Mouse (Mus musculus) embryonic stem cell, embryonic (primary cell): Measurements from ENCODE around the gene Hspe1.

ENCODE experiments used
- CTCF ChIA-PET, 4 experiments: fragments of 300-600 bp in 2 of 4; fragments of 350-600 bp in 2 of 4; sonication (Branson Sonifier 250); formaldehyde crosslinking; loops; one replicate each; lab custom pipeline; 2022; ENCODE audit warnings: inconsistent platforms in 2 of 4; lab: Charles Lee
- POLR2A ChIA-PET, 4 experiments: fragments of 300-600 bp in 2 of 4; fragments of 350-600 bp in 2 of 4; sonication (Branson Sonifier 250); formaldehyde crosslinking; loops; one replicate each; lab custom pipeline; 2022; ENCODE audit warnings: antibody characterized with exemption in 4 of 4, inconsistent platforms in 1 of 4; lab: Charles Lee

Hspe1 gene

DNA sequence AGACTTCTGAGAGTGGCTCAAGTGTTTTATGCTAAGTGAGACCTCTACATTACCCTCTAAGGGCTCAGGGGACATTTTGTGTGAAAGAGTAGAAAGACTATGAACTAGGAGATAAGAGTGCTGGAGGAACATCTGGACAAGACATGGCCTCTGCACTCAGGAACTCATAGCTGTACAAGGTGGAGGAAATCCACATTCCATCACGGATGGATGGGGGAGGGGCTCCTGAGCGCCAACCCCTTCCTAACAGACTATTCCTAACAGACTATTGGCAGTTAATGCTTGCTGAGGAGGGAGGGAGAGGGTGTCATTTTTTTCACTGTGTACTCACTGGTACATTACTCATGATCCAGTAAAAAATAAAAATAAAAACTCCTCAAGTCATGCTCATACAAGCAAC, 13.2 kb upstream of the Hspe1 start:
- POLR2A ChIA-PET, result interaction anchor here in 2 of 4 experiments (0.6 kb wide), 2 partner anchors 11 to 13 kb away, joined by 3 to 4 read pairs; partner anchors contain the start of genes Hspd1 (in 1 of the 2) and Hspe1 (in 1 of the 2)

DNA sequence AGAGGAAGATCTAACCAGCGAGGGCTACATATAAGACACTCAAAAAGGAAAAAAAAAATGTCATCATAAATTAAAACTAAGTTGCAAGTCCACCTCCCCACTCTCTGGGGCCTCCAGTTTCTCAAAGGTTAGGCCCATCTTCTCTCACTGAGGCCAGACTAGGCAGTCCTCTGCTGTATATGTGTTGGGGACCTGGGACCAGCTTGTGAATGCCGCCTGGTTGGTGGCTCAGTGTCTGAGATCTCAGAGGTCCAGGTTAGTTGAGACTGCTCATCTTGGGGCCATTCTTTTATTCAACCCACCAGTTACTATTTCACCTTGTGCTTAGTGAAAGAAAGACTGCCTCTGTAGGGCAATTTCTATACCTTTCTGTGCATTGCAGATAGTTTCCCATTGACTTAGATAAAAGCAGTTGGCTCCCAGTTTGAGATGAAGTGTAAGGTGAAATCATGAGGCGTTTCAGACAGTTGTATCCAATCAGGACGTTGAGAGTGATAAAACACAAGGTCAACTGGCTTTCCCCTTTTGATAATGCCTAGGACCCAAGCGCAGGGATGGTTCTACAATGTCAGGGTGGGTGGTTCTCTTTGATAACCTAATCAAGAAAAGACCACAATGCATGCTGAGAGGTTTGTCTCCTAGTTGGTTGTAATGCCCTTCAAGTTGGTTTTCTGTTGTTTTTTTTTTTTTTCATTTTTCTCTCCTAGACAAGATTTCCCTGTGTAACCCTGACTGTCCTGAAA, 12.1 kb upstream of the Hspe1 start:
- CTCF ChIA-PET, result no interaction called here
- POLR2A ChIA-PET, result interaction anchor here (0.5 to 2.7 kb wide), 21 partner anchors 9 to 1980 kb away, joined by 3 to 38 read pairs (median 5); partner anchors contain the start of genes Hspd1 (in 3 of the 4), Hspe1 (in 3 of the 4) and Mob4 (in 1 of the 4)

More for the DNA sequence above, 13.2 kb upstream of the Hspe1 start:
- CTCF ChIA-PET, result no interaction called here

DNA sequence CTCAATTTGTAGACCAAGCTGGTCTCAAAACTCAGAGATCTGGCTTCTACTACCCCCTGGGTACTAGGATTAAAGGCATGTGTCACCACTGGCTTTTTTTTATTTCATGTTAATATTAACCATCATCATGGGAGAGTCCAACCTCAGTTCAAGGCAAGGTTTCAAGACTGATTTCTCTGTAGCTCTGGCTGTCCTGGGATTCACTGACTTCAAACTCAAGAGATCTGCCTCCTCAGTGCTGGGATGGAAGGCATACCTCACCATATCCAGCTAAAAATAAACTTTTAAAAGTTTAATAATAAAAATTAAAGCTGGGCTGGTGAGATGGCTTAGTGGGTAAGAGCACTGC, 11.6 kb upstream of the Hspe1 start:
- CTCF ChIA-PET, result no interaction called here
- POLR2A ChIA-PET, result interaction anchor here (0.5 to 2.7 kb wide), 25 partner anchors 9 to 1980 kb away, joined by 3 to 38 read pairs (median 4); partner anchors contain the start of genes Hspd1 (in 3 of the 4), Hspe1 (in 3 of the 4) and Mob4 (in 1 of the 4)

DNA sequence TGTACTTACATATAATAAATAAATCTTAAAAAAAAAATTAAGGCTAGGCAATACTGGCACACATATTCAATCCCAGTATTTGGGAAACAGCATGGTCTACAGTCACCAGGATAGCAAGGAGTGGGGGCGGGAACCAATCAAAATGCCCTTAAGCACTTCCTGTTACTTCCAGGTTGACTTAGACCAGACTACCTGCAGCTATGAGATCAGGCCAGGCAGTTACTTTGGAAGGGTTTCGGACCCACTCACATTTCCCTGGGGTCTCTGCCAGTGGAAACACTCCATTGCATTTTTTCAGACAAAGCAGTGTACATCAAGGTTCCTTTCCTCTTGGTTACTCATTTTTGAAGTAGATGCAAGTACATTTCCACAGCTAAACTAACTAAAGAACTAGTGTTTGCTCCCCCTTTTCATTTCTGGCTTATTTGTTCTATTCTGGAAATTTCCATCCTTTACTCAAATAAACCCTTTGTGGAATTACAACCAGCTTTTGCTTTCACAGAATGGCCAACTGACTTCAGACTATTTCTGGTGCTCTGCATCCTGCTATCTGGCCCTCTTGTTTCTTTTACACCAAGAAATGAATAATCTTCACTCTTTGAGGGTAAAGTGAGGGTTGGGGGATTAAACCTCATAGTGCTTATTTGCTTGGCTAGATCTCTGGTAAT, 10.9 kb upstream of the Hspe1 start:
- ChIA-PET CTCF (no interaction called here), POLR2A (interaction anchor here (0.6 to 2.7 kb wide), 26 partner anchors 8 to 1979 kb away, joined by 3 to 38 read pairs (median 4); partner anchors contain the start of genes Hspd1 (in 3 of the 4), Hspe1 (in 3 of the 4), Coq10b (in 1 of the 4) and Mob4 (in 1 of the 4))

DNA sequence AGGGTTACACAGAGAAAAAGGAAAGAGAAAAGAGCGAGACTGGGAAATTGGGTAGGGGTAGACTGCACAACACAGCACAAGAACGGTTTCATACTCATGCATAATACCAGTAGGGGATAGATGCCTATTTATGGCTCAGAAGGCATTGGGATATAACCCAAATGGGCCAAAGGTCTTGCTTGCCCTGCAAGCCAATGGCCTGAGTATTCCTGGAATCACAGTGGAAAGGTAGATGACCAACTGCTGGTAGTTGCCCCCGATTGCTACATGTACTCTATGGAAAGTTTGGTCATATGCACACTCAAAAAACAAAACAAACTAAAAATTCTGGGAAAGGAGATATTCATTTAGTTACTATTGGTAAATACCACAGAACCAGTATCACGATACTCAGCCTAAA, 8.3 kb upstream of the Hspe1 start:
- ChIA-PET CTCF (no interaction called here), POLR2A (interaction anchor here in 3 of 4 experiments (0.7 to 2.0 kb wide), 8 partner anchors 8 to 112 kb away, joined by 3 to 10 read pairs (median 4); partner anchors contain the start of genes Hspd1 (in 2 of the 3), Hspe1 (in 2 of the 3) and Mob4 (in 1 of the 3))

DNA sequence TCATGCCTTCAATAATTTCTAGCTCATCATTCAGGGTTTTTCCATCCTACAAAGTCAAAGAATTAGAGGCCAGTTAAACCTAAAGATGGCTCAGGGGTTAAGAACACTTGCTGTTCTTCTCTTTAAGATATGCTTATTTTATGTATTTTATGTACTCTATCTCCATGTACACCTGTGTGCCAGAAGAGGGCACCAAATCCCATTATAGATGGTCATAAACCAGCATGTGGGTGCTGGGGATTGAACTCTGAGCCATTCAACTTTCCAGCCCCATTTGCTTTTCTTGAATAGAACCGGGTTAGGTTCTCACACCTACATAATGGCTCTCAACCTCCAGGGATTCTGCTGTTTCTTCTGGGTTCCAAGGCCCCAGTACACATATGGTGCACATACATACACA, 5.8 kb upstream of the Hspe1 start:
- POLR2A ChIA-PET, result interaction anchor here (0.6 to 2.3 kb wide), 18 partner anchors 9 to 78 kb away, joined by 3 to 8 read pairs (median 4); partner anchors contain the start of gene Mob4 (in 3 of the 4)
- CTCF ChIA-PET, result interaction anchor here in 2 of 4 experiments (0.6 to 1.0 kb wide), 2 partner anchors 34 to 54 kb away, joined by 4 to 5 read pairs; no protein-coding TSS in a partner anchor

DNA sequence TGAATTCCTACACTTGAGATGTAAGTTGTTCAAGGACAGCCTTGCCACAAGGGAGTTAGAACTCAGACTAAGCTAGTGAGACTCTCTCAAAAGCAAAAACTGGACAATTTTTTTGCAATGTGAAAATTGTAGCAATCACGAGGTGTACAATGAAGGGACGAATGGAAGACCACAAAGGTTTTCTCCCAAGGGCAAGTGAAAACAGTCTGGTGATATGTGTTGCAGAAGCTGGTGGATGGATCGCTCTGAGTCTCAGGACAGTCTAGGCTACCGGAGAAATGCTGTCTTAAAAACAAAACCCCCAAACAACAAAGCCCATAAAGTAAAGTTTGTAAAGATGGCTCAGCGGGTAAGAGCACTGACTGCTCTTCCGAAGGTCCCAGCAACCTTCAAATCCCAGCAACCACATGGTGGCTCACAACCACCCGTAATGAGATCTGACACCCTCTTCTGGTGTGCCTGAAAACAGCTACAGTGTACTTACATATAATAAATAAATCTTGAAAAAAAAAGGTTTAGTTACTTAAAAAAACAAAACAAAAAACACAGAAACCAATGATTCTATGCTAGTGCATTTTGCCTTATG, 2.1 kb upstream of the Hspe1 start:
- ChIA-PET CTCF (interaction anchor here in 1 of 4 experiments (1.1 kb wide), 1 partner anchor 50 kb away, joined by 3 read pairs; no protein-coding TSS in a partner anchor), POLR2A (interaction anchor here (0.7 to 5.2 kb wide), 59 partner anchors 8 to 154 kb away, joined by 3 to 72 read pairs (median 5); partner anchors contain the start of genes Coq10b (in 2 of the 4) and Mob4 (in 2 of the 4))

DNA sequence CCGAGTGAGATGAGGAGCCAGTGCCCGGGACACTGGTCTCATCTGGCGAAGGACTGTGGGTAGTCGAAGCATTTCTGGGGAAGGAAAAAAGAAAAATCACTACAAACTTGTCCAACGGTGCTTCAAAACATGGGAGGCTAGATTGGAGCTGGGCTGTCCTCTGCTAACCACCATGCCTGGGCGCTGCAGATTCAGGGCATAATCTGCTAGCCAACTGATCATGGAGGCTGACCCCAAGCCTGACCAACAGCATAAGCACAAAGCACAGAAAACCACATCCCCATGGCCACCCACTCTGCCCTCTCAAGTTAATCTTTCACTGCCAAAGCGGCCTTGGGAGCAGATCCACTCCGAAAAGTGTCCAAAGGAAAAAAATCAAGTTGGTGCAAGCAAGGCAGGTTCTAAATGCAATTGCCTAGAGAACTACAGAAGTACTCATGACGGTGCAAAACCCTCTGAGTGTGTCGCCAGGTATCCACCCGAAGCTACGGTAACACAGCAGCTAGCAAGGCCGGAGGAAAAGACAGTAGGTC, 998 bp upstream of the Hspe1 start:
- POLR2A ChIA-PET, result interaction anchor here (0.6 to 5.2 kb wide), 65 partner anchors 8 to 500 kb away, joined by 3 to 72 read pairs (median 5); partner anchors contain the start of genes Mob4 (in 3 of the 4) and Coq10b (in 2 of the 4)
- CTCF ChIA-PET, result no interaction called here

DNA sequence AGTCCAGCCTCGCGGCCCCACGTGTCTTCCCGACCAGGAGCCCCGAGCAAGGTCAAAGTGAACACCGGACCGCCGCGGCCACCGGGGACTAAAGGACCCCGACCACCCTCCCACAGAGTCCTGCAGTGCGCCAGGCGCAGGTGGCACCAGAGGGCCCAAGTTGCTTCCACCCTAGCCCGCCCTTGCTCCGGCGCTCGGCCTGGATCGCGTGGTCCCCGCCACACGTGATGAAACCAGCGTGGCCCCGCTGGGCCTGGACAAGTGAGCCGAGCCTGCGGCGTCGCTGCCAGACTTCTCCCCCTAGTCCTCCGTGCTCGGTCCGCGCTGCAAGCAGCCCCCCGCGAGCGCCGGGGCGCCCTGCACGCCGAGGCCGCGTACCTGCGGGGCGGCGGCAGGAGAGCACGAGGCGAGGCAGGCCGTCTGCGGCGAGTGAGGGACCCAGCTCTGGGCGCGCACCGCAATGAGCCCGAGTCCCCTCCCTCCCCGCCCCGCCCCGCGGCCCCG, 479 bp upstream of the Hspe1 start:
- CTCF ChIA-PET, result no interaction called here
- POLR2A ChIA-PET, result interaction anchor here (0.6 to 5.2 kb wide), 70 partner anchors 8 to 1791 kb away, joined by 3 to 72 read pairs (median 5); partner anchors contain the start of genes Mob4 (in 3 of the 4), Coq10b (in 2 of the 4), Gm28778 (in 1 of the 4) and Mars2 (in 1 of the 4)

DNA sequence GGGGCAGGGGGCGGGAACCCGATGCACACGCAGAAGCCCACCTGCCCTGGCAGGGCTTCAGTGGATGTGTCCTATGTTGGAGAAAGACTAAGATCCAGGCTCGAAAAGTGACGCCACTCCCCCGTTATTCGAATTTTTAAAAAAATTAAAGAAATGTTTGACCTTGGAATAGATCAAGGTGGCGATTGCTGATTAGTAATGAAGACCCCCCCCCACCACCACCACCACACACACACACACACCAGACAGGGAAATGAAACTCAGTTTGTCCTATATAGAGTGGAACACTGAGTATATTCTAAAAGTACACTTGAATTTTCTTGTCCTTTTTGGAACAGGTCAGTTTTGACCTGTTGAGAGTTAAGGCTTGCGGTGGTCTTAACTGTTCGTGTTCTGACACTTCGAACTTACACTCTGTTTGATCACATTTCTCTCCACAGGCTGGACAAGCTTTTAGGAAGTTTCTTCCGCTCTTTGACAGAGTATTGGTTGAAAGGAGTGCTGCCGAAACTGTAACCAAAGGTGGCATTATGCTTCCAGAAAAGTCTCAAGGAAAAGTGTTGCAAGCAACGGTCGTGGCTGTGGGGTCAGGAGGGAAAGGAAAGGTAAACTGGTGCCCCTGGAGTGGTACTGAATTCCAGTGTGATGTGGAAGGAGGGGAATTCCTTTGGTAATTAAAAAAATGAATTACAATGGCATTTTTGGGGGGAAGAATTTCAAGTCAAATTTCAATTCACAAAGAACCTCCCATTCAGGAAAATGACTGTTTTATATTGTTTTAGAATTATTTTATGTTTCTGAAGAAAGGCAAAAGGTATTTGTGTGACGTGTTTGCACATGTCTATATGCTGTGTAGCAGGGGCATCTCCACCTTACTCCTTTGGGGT, 922 bp downstream of the Hspe1 start:
- ChIA-PET CTCF (no interaction called here), POLR2A (interaction anchor here (0.6 to 6.1 kb wide), 41 partner anchors 8 to 151 kb away, joined by 3 to 72 read pairs (median 7); partner anchors contain the start of genes Mob4 (in 3 of the 4), Coq10b (in 1 of the 4) and Mars2 (in 1 of the 4))

DNA sequence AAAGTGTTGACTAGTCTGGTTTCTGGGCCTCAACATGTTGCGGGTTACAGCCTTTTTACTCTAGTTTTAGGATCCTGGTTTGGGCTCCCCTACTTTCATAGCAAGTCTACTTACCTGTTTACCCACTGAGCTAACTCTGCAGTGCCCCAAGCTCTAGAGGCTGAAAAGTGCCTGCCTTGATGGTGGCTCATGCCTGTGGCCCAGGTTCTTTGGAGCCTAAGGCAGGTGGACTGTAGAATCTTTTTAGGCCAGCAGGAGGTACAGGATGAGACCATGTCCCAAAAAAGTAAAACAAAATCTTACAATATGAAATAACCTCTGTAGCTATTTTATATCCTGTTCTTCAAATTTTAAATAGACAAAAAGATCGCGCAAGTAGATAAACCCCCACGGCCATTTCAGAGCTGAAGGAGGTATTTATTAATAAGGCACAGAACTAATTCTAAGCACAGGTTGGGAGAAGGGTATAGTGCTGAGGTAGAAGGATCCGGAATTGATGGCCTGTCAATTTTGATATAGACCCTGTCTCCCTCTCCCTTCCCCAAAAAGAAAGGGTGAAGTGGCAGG, 1.6 kb downstream of the Hspe1 start:
- POLR2A ChIA-PET, result interaction anchor here in 3 of 4 experiments (0.6 to 6.1 kb wide), 17 partner anchors 8 to 150 kb away, joined by 3 to 67 read pairs (median 5); partner anchors contain the start of gene Mob4 (in 2 of the 3)
- CTCF ChIA-PET, result no interaction called here

DNA sequence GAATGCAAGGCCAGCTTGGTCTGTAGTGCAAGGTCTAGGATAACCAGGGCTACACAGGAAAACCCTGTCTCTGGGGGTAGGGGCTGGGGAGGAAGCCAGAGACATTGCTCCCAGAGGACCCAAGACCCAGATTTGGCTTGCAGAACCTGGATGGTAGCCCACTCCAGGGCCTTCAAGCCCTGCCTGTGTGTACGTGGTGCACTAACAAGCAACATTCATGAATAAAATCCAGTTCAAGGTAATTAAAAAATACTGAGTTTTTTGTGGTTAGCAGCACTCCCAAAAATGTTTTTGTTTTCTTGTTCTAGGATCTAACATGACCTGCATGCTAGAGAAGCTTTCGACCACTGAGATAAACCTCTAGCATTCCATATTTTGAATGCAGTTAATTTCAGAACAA, 4.1 kb downstream of the Hspe1 start:
- ChIA-PET POLR2A (interaction anchor here in 3 of 4 experiments (0.7 to 6.1 kb wide), 13 partner anchors 8 to 1209 kb away, joined by 3 to 67 read pairs (median 4); partner anchors contain the start of gene Mob4 (in 3 of the 3)), CTCF (no interaction called here)

DNA sequence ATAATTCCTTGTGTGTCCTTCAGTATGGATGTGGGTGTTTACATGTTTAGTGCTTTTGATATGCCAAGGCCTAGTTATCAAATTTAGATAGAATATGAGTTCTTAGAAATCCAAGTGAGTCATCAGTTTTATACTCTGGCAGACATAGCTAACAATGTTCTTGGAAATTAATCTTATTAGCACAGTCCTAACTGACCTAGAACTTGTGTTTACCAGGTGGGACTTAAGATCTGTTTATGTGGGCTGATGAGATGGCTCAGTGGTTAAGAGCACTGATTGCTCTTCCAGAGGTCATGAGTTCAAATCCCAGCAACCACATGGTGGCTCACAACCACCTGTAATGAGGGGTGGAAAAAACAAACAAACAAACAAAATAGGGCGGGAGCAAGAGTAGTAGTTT, 4.5 kb downstream of the Hspe1 start:
- ChIA-PET CTCF (interaction anchor here in 1 of 4 experiments (1.1 kb wide), 1 partner anchor 43 kb away, joined by 3 read pairs; no protein-coding TSS in a partner anchor), POLR2A (interaction anchor here in 3 of 4 experiments (0.7 to 6.1 kb wide), 17 partner anchors 8 to 1210 kb away, joined by 3 to 67 read pairs (median 4); partner anchors contain the start of gene Mob4 (in 1 of the 3))

DNA sequence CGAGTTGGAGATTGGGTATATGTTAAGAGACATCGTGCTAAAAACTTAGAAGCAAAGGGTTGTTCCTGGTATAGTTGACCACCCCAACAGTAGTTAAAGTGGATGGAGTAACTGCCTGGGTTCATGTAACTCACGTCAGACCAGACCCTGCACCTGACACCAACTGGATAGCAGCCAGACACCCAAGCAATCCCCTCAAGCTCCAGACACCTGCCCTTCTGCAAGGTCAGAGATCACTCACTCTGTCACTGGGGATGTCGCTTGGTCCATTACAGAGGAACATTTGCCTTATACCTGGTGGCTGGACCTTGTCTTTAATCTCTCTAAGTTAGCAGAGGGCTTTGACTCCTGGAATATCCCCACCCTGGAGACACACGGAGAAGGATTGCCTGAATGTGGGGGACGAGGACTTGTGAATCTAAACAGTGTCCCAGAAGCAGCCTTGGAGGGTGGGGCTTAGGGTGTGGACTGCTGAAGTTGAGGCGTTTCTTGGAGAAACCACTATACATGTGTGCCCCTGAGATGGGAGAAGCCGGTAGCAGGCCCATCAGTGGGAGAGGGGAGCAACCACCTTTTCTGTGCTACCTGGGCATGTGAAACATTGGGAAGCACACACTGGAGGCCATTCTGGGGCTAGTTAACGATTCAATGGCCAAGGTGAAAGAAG, 19.1 kb downstream of the Hspe1 start:
- ChIA-PET CTCF (interaction anchor here in 2 of 4 experiments (0.6 to 1.0 kb wide), 2 partner anchors 9 to 24 kb away, joined by 3 to 5 read pairs; partner anchors contain the start of gene Mob4 (in 1 of the 2)), POLR2A (interaction anchor here (0.6 to 3.5 kb wide), 20 partner anchors 8 to 172 kb away, joined by 3 to 35 read pairs (median 5); partner anchors contain the start of genes Mob4 (in 4 of the 4), Hspd1 (in 3 of the 4) and Hspe1 (in 3 of the 4))

DNA sequence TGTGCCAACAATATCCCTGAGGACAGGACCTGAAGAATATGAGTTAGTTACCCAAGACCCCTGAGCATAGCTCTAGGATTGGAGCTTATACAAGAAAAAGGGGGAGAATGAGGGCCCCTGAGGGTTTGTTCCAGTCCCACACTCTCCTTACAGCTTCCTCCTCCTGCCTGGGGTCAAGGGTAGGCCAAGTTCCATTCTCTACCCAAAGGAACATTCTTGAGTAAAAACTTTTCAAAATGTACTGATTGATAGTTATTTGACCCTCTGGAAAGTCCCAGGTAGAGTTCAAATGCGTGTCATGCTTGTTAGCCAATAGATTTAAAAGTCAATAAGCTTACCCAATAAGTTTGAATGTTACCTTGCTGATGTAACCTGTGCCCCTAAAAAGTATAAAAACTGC, 19.7 kb downstream of the Hspe1 start:
- POLR2A ChIA-PET, result interaction anchor here (0.6 to 3.5 kb wide), 25 partner anchors 8 to 623 kb away, joined by 3 to 35 read pairs (median 4); partner anchors contain the start of genes Mob4 (in 4 of the 4), Hspd1 (in 3 of the 4) and Hspe1 (in 3 of the 4)
- CTCF ChIA-PET, result interaction anchor here in 1 of 4 experiments (0.6 kb wide), 1 partner anchor 17 kb away, joined by 4 read pairs; no protein-coding TSS in a partner anchor
